Mouse (Mus musculus) kidney, embryonic 16.5 days (tissue): ENCODE measurements at regions not wholly inside any gene's neighbourhood (a gene's known extent, or its start where the extent isn't known, plus 50 kb on each side); places are given as distances from the start of the nearest gene placed in this dataset.

Experiments
- ATAC-seq: fragments of 200-750 bp; cut with Nextera tagmentation; 2 replicates; pipeline ENCODE4 v1.8.0; 2017; ENCODE audit warnings: moderate TSS enrichment; ENCODE audit not compliant: low FRiP score, low TSS enrichment
- H3K27ac ChIP-seq: fragments of 300-500 bp; sonication (generic); 2 replicates; pipeline ENCODE4 v1.5.1; 2014; ENCODE audit warnings: low read length
- H3K27me3 ChIP-seq: fragments of 300-500 bp; sonication (generic); 2 replicates; pipeline ENCODE4 v1.6.1; 2014; ENCODE audit warnings: low read length, control low read depth, mixed read lengths; ENCODE audit not compliant: insufficient read depth
- H3K36me3 ChIP-seq: fragments of 300-500 bp; sonication (generic); 2 replicates; pipeline ENCODE4 v1.6.1; 2014; ENCODE audit warnings: low read length, control low read depth, mixed read lengths; ENCODE audit not compliant: insufficient read depth
- H3K4me1 ChIP-seq: fragments of 300-500 bp; sonication (generic); 2 replicates; pipeline ENCODE4 v1.6.1; 2014; ENCODE audit warnings: low read length, control low read depth, mixed read lengths; ENCODE audit not compliant: insufficient read depth
- H3K4me2 ChIP-seq: fragments of 300-500 bp; sonication (generic); replicated peaks from 2 replicates; pipeline ENCODE4 v1.6.1; 2014; ENCODE audit warnings: low read depth, low read length
- H3K4me3 ChIP-seq: fragments of 300-500 bp; sonication (generic); 2 replicates; pipeline ENCODE4 v1.5.1; 2014; ENCODE audit warnings: mild to moderate bottlenecking, low read length
- H3K9ac ChIP-seq: fragments of 300-500 bp; sonication (generic); replicated peaks from 2 replicates; pipeline ENCODE4 v1.6.1; 2014; ENCODE audit warnings: low read length
- H3K9me3 ChIP-seq: fragments of 300-500 bp; sonication (generic); 2 replicates; pipeline ENCODE4 v1.6.1; 2016; ENCODE audit warnings: low read length, control low read depth
- WGBS: fragments of 180-500 bp; shearing (Covaris S2); extraction: QIAGEN DNeasy Blood & Tissue Kit; methylation state at CpG from one replicate; pipeline ENCODE4 v1.1.7; 2014; 5-methylcytosine and 5-hydroxymethylcytosine counted together

DNA sequence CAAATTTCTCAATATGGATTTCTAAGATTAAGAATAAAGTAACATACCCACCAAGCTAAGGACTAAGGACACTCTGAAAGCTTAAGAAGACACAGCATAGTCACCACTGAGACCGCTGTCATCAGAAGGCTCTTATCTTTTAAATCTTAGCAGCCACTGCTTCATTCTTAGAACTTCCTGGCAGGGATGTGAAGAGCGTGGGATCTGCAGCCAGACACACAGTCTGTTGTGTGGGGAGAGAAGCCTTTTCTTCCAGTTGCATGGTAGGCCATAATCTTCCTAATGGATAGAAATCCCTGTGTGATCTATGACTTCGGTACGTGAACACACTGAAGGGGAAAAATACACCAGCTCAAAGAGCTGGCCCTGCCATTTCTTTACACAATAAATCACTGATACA lies 178.8 kb upstream of the AI593442 start:
- no peak overlapping the region for H3K4me2 ChIP-seq
- no peaks in the 10 kb centered on the region for H3K9me3 ChIP-seq
- H3K27me3 ChIP-seq, result no peaks in the 10 kb centered on the region
- no peaks in the 10 kb centered on the region for H3K4me1 ChIP-seq
- 53% methylated on average over 4 of the region's 4 CpGs for WGBS
- H3K27ac ChIP-seq, result no peak overlapping the region
- H3K9ac ChIP-seq, result no peak overlapping the region
- H3K36me3 ChIP-seq, result no peaks in the 10 kb centered on the region
- no peak for ATAC-seq
- H3K4me3 ChIP-seq, result no peak overlapping the region

DNA sequence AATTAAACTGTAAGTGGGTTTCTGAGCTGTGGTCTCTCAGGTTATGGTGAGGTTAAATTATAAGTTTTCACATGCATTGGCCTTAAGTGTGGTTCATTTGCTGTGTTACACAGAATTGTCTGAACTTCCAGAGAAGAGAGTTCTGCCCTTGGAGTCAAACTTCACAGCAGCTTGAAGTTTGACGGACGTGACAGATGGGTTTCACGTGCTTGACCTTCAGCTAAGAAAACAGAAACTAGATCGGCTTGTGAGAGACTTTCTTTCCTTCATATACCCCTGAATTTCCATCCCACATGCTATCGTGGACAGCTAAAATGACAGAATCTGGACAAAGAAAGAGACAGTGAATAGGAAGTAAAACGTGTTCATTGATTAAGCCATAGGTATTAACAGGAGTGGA lies 173.8 kb upstream of the AI593442 start:
- WGBS, result 25% methylated on average over 6 of the region's 6 CpGs
- Histone ChIP-seq H3K4me1 (no peaks in the 10 kb centered on the region), H3K27ac (no peak overlapping the region), H3K36me3 (no peaks in the 10 kb centered on the region), H3K4me2 (no peak overlapping the region), H3K9ac (no peak overlapping the region), H3K9me3 (no peaks in the 10 kb centered on the region), H3K27me3 (no peaks in the 10 kb centered on the region), H3K4me3 (no peak overlapping the region)
- ATAC-seq, result no peak

- WGBS, result 84% methylated on average over 2 of the region's 2 CpGs
- Histone ChIP-seq H3K9me3 (no peaks in the 10 kb centered on the region), H3K27me3 (no peaks in the 10 kb centered on the region), H3K36me3 (no peaks in the 10 kb centered on the region), H3K9ac (no peak overlapping the region), H3K4me3 (no peak overlapping the region), H3K27ac (no peak overlapping the region), H3K4me2 (no peak overlapping the region), H3K4me1 (no peaks in the 10 kb centered on the region)
- no peak for ATAC-seq
These were observed 171.0 kb upstream of the AI593442 start for GRCm38 (mm10) chr9:52850552-52850951.

- no peaks in the 10 kb centered on the region for H3K4me1 ChIP-seq
- no peak overlapping the region for H3K4me3 ChIP-seq
- no peak overlapping the region for H3K4me2 ChIP-seq
- no peaks in the 10 kb centered on the region for H3K27me3 ChIP-seq
- ATAC-seq, result no peak
- no peak overlapping the region for H3K27ac ChIP-seq
- no peak overlapping the region for H3K9ac ChIP-seq
- H3K36me3 ChIP-seq, result no peaks in the 10 kb centered on the region
- 73% methylated on average over 3 of the region's 3 CpGs for WGBS
- H3K9me3 ChIP-seq, result no peaks in the 10 kb centered on the region
These were observed 170.4 kb upstream of the AI593442 start for GRCm38 (mm10) chr9:52849931-52850330.

DNA sequence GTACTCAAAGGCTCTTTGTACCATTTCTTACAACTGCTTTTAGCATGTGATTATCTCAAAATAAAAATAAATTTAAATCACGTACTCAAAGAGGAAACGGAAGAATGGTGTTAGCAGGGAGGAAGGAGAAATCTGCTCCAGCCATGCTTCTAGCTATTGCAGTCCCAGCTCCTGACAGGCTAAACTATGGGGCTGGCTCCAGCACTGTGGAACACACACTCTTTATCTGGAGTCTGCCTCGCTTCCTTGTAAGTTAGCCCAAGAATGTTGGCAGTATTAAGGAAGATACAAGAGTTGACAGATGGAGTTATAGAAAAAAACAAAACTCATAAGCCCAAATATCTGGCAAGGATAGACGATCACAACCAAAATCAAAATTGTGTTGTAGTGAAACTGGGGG lies 161.5 kb upstream of the AI593442 start:
- H3K4me3 ChIP-seq, result no peak overlapping the region
- H3K4me1 ChIP-seq, result no peaks in the 10 kb centered on the region
- H3K36me3 ChIP-seq, result no peaks in the 10 kb centered on the region
- no peak overlapping the region for H3K4me2 ChIP-seq
- H3K27ac ChIP-seq, result no peak overlapping the region
- no peaks in the 10 kb centered on the region for H3K27me3 ChIP-seq
- no peak overlapping the region for H3K9ac ChIP-seq
- no peak for ATAC-seq
- WGBS, result 83% methylated on average over 4 of the region's 4 CpGs
- H3K9me3 ChIP-seq, result no peaks in the 10 kb centered on the region

GRCm38 (mm10) chr9:52839996-52840395 lies 160.4 kb upstream of the AI593442 start:
- no peak overlapping the region for H3K27ac ChIP-seq
- no peak overlapping the region for H3K4me2 ChIP-seq
- ATAC-seq, result no peak
- no peaks in the 10 kb centered on the region for H3K36me3 ChIP-seq
- H3K4me1 ChIP-seq, result no peaks in the 10 kb centered on the region
- no peak overlapping the region for H3K9ac ChIP-seq
- no peaks in the 10 kb centered on the region for H3K27me3 ChIP-seq
- no peak overlapping the region for H3K4me3 ChIP-seq
- H3K9me3 ChIP-seq, result no peaks in the 10 kb centered on the region

DNA sequence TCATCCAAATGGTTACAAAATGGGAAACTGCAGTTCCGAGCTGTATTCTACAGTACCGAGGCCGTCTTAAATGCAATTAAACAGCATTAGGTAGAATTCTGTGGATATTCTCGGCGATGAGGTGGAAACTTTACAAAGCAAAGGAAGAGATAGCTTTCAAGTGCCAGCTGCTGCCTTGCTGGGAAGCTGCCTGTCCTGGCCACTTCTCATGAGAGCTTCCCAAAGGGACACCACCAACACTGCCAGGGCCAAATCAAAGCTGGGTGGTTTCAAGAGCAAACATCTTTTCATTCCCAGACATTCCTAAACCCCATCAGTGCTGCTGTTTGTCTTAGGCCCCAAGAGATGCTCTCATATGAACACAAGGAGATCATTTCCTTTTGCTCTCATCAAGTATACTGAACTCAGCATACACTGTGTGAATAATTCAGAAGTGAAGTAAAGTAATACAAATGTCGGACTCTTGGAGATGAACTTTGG lies 156.6 kb upstream of the AI593442 start:
- Histone ChIP-seq H3K4me3 (no peak overlapping the region), H3K27ac (no peak overlapping the region), H3K4me2 (no peak overlapping the region), H3K36me3 (no peaks in the 10 kb centered on the region), H3K4me1 (no peaks in the 10 kb centered on the region), H3K27me3 (no peaks in the 10 kb centered on the region), H3K9me3 (no peaks in the 10 kb centered on the region), H3K9ac (no peak overlapping the region)
- 84% methylated on average over 6 of the region's 6 CpGs for WGBS
- ATAC-seq, result no peak

DNA sequence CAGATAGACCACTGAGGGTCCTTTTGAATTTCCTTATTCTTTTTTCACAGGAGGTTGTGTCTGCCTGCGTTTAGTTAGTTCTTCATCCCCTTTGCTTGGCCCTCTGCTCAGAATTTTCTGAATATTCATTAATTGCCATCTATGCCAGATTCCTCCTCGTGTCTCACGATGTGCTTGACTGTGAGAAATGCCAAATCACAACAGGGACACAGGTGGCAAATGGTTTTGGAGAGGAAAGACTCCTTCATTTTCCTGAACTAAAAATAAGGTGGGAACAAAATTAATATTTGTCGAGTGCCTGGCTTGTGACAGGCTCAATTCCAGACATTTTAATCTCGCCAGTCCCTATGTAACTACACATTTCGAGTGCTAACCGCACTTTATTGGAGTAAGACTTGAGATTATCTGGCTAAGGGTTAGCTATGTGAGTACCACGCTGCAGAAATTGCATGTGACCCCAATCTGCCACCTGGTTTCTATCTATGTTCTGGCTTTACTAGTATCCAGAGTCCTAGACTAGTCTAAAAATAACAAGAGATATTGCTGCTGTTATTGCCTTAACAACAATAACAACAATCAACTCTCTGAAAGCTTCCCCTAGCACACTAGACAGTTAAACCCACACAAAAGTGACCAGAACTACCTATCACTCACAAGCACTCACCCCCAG lies 156.0 kb upstream of the AI593442 start:
- Histone ChIP-seq H3K4me2 (no peak overlapping the region), H3K27ac (no peak overlapping the region), H3K4me3 (no peak overlapping the region), H3K27me3 (no peaks in the 10 kb centered on the region), H3K36me3 (no peaks in the 10 kb centered on the region), H3K9ac (no peak overlapping the region), H3K4me1 (no peaks in the 10 kb centered on the region), H3K9me3 (no peaks in the 10 kb centered on the region)
- ATAC-seq, result no peak
- 86% methylated on average over 8 of the region's 8 CpGs for WGBS

DNA sequence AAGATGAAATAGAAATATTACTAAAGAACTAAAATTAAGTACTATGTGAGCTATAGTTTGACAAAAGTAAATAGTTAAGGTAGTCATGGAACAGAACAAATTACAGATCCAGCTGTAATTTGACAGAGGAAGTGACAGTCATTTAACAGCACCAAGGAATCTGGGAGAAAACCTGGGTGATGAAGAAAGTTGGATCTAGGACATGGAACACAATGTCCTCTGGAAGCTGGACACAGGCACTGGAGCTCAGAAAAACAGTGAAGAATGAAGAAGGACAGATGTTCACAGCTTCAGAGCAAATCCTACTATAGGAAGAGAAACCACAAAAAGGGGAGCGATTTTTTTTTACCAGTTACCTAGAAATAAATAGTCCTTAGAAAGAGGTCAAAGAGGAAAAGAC lies 147.2 kb upstream of the AI593442 start:
- no peak overlapping the region for H3K4me3 ChIP-seq
- H3K27ac ChIP-seq, result no peak overlapping the region
- H3K9ac ChIP-seq, result no peak overlapping the region
- no peaks in the 10 kb centered on the region for H3K4me1 ChIP-seq
- no peaks in the 10 kb centered on the region for H3K36me3 ChIP-seq
- no peak for ATAC-seq
- no peaks in the 10 kb centered on the region for H3K27me3 ChIP-seq
- H3K9me3 ChIP-seq, result no peaks in the 10 kb centered on the region
- 83% methylated on average over 1 of the region's 1 CpGs for WGBS
- no peak overlapping the region for H3K4me2 ChIP-seq

DNA sequence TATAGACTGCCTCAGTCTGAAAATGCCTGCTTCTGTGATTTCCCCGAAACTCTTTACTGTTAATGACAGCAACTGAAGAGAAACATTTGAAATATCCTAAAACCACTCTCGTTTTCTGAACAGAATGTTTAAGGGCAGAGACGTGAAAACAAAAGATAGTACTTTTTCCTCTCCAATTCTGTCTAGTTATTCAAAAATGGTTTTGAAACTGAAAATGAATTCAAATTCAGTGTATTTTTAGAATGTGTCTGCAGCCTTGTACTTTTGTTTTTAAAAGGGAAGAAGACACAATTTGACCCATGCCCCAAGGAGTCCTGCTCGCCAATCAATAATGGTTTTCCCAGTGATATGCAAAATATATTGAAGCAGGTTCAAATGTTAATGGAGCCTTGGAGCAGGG lies 136.7 kb upstream of the AI593442 start:
- Histone ChIP-seq H3K4me3 (no peak overlapping the region), H3K27ac (no peak overlapping the region), H3K9me3 (no peaks in the 10 kb centered on the region), H3K9ac (no peak overlapping the region), H3K27me3 (no peaks in the 10 kb centered on the region), H3K4me2 (no peak overlapping the region), H3K36me3 (no peaks in the 10 kb centered on the region), H3K4me1 (no peaks in the 10 kb centered on the region)
- 67% methylated on average over 4 of the region's 4 CpGs for WGBS
- no peak for ATAC-seq
